Mouse (Mus musculus) liver, postnatal 0 days (tissue): Measurements from ENCODE around the gene Myl10.

ENCODE experiments used
- CTCF ChIP-seq: sonication (generic); IDR thresholded peaks from 2 replicates; pipeline ENCODE4 v1.5.1; 2016; ENCODE audit warnings: antibody characterized with exemption, low read depth
- EP300 ChIP-seq: IDR thresholded peaks from 2 replicates; pipeline ENCODE4 v1.6.1; 2016; ENCODE audit warnings: antibody characterized with exemption, low read depth, mild to moderate bottlenecking

DNA sequence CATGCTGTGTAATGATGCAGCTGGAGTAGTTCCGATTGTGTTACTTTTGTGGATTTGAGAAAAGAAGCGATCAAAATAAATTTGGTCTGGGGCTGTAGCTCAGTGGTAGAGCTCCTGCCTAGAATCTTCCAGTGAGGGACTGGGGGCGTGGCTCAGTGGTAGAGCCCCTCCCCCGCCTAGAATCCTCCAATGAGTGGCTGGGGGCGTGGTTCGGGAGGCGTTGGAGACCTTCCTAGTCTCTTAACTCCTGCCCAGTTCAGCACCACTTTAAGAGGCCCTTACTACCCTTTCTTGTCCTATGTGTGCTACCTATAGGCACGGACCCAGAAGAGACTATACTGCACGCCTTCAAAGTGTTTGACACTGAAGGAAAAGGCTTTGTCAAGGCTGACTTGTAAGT is 4.7 kb downstream of the Myl10 start:
- TF ChIP-seq CTCF (no peak), EP300 (no peak)
